Mouse (Mus musculus) brain, embryonic 14.5 days (tissue): ENCODE measurements around the gene Fhl2. TPM values are rescaled to one million over a fixed set of nuclear protein-coding genes. Genes with fewer than 3 reads are reported as not detected.
A peak's percentile ranks its signal among the peaks of the same experiment; 100 is the strongest.

Source experiments
- DNase-seq: peaks from one replicate; pipeline ENCODE4 v3.0.0-alpha.2; 2011; ENCODE audit warnings: low read depth
- CTCF ChIP-seq: fragments of 200-500 bp; IDR thresholded peaks from 2 replicates; pipeline ENCODE4 v1.5.1; 2012; ENCODE audit warnings: inconsistent platforms, mild to moderate bottlenecking, moderate library complexity, borderline replicate concordance; ENCODE audit not compliant: insufficient read depth, insufficient read length; ENCODE audit errors: extremely low read depth
- POLR2A ChIP-seq: fragments of 200-500 bp; IDR thresholded peaks from 2 replicates; pipeline ENCODE4 v1.6.1; 2012; ENCODE audit warnings: mild to moderate bottlenecking, inconsistent platforms, borderline replicate concordance; ENCODE audit not compliant: poor library complexity, insufficient read depth, insufficient read length, severe bottlenecking; ENCODE audit errors: extremely low read depth
- polyA plus RNA-seq: library from polyadenylated mRNA; depleted of rRNA; stranded (reverse); fragments of >200 nt; gene quantifications from 2 replicates; pipeline ENCODE4 v1.2.3, GENCODE M21; 2012; rRNA removed

The Fhl2 gene
- polyA plus RNA-seq, 1 experiment = 17.2 TPM

- TF ChIP-seq POLR2A (no peak), CTCF (no peak)
These were observed 105.3 kb downstream of the Fhl2 start for GRCm38 (mm10) chr1:43091306-43092055.

GRCm38 (mm10) chr1:43090418-43090817 is 106.4 kb downstream of the Fhl2 start:
- TF ChIP-seq CTCF (no peak), POLR2A (no peak)
- DNase-seq = no peak

More at GRCm38 (mm10) chr1:43091306-43092055, 105.3 kb downstream of the Fhl2 start:
- peak; percentile 14 for DNase-seq

- TF ChIP-seq POLR2A = no peak
- TF ChIP-seq CTCF = no peak
- no peak for DNase-seq
These were observed 113.8 kb downstream of the Fhl2 start for GRCm38 (mm10) chr1:43082946-43083345.

GRCm38 (mm10) chr1:43078124-43078523 is 118.7 kb downstream of the Fhl2 start:
- DNase-seq = no peak
- TF ChIP-seq CTCF (no peak), POLR2A (no peak)

- DNase-seq = no peak
- no peak for TF ChIP-seq POLR2A
- TF ChIP-seq CTCF = no peak
These were observed 122.0 kb downstream of the Fhl2 start for GRCm38 (mm10) chr1:43074791-43075190.

Other genes starting within 250 kb of the Fhl2 start
- gene Gpr45, start 244.1 kb downstream of the Fhl2 start, polyA plus RNA-seq = 18.5 and 27.7 TPM in 2 replicates
- gene Tgfbrap1, start 98.3 kb downstream of the Fhl2 start, polyA plus RNA-seq = 30.4 and 36.0 TPM in 2 replicates
- gene AI597479, start 98.3 kb downstream of the Fhl2 start, polyA plus RNA-seq = 32.3 and 33.8 TPM in 2 replicates
- 47.7 and 48.7 TPM in 2 replicates for gene Nck2, start 247.6 kb upstream of the Fhl2 start, polyA plus RNA-seq